Mouse (Mus musculus): ENCODE data around the gene Tmem19.

The Tmem19 gene

GRCm38 (mm10) chr10:115361840-115362622 lies at the start of gene Tmem19:
TSS of gene Tmem19 (minus strand) at chr10:115362501.
- peak; percentile 88 for DNase-seq (ENCODE audit: low read depth, low spot score)

DNA sequence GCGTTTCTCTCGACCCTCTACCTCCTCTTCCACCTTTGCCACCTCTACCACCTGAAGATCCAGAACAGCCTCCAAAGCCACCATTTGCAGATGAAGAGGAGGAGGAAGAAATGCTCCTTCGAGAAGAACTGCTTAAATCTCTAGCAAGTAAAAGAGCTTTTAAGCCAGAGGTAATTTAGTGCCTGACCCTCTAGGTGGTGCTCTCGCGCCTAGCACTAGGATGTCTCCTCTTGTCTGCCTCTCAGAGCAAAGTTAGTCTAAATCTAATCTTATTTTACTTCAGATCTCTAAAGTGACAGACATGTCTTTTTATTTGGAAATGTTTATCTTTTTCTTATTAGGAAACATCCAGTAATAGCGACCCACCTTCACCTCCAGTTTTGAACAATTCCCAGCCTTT lies 44.1 kb upstream of the Tmem19 start:
- DNase-seq (ENCODE audit: low read depth, low spot score), result peak; percentile 36

GRCm38 (mm10) chr10:115391896-115392295 lies 29.6 kb upstream of the Tmem19 start:
- no peak for DNase-seq (ENCODE audit: low read depth, low spot score)

DNA sequence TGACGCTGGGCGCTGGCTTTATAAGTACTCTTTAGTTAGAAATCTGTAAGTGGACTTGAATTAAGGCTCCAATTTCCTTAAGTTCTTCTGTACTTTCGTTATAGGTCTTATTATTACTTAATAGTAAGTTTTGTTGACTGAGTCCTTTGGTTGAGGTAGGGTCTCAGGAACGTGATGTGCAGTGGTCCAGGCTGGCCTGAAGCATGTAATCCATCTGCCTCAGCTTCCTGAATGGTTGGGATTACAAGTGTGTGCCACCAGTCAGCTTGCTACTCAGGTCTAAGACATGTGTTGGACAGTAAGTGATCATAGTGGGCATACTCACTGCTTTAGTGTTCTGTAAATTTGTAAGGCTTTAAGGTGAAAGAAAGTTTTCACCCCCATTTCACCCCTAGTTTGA lies 28.8 kb upstream of the Tmem19 start:
- DNase-seq (ENCODE audit: low read depth, low spot score), result no peak

GRCm38 (mm10) chr10:115387891-115388290 lies 25.6 kb upstream of the Tmem19 start:
- no peak for DNase-seq (ENCODE audit: low read depth, low spot score)

- DNase-seq (ENCODE audit: low read depth, low spot score), result no peak
Observed at GRCm38 (mm10) chr10:115385018-115386002, 23.0 kb upstream of the Tmem19 start.

DNA sequence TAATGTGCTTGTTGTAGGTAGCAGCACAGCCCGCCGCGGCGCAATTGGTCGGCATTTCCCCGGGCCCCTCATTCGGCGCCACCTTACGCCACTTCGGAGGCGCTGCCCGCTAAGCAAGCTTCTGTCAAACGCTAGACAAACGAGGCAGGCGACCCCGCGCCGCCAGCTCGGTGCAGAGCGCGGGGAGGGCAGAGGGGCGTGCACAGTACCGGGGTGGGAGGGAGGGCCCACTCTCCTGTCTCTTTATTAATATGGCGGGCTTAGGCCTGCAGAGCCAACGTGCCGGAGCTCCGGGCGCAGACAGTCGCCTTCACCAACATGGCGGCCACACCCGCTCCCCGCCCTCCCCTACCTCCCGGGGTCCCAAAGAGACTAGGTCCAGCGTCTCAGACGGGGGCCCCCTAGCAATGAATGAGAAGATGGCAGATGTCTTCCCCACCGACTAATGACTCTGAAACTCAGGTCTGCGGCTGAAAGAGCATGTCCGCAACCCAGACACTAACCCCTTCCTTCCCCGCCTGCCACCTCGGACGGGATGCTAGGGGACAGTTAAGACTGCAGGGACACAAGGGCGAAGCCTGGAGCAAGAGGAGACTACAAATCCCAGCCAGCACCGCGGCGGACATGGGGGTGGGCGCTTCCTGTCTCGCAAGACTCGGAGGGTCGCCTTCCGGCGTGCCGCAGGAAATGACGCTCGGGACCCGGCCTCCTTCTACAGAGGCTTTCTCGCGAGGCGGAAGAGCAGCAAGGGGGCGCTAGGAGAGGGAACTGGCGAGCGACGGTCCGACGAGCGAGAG lies 22.1 kb upstream of the Tmem19 start, which contains the start of the genes Thap2 and Zfc3h1:
Gene Thap2, minus strand, starts transcription at position 223 of the 797 bp plus-strand sequence.
Gene Zfc3h1, plus strand, starts transcription at position 739 of the 797 bp plus-strand sequence.
- DNase-seq (ENCODE audit: low read depth, low spot score), result peak; percentile 98

DNA sequence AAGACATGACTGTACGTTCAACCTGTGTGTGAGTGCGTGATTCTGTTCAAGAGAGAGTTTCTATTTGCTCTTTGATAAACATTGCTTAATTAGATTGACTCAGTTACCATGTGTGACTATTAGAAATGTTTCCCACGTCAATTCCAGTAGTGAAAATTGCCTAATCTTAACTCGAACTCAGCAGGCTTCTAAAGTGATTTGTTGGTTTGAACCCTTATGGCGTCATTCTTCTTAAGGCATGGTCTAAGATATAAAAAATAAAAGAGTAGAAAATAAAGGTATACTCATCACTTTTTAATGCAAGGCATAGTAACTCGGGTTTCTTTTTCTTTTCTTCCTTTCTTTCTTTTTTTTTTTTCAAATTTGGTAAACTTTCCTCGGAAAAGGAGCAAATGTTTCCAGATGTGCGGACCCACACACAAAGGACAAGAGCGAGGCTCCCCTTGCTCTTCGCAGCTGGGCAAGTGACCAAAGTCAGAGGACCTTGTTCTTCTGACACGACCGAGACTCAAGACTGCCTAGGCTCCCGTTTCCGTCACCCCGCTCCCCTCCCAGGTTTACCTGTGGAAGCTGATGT lies 21.4 kb upstream of the Tmem19 start:
- DNase-seq (ENCODE audit: low read depth, low spot score), result no peak

GRCm38 (mm10) chr10:115382846-115383643 lies 20.7 kb upstream of the Tmem19 start:
- DNase-seq (ENCODE audit: low read depth, low spot score), result peak; percentile 10

DNA sequence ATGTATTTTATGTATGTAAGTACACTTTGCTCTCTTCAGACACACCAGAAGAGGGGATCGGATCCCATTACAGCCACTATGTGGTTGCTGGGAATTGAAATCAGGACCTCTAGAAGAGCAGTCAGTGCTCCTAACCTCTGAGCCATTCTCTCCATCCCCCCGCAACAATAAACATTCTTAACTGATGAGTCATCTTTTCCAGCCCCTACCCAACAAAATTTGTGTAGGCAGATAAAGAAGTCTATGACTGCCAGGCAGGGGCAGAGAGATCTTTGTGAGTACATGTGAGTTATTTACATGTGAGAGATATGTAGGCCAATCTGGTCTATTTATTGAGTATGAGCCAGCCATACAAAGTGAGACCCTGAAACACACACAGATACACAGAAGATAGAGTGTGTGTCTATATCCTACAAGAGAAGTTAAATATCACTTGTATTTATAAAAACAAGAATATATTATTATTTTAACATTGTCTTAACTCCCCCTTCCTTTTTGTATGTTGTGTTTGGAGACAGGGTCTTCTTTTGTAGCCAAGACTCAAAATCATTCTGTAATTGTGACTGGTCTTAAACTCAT lies 19.3 kb upstream of the Tmem19 start:
- no peak for DNase-seq (ENCODE audit: low read depth, low spot score)

DNA sequence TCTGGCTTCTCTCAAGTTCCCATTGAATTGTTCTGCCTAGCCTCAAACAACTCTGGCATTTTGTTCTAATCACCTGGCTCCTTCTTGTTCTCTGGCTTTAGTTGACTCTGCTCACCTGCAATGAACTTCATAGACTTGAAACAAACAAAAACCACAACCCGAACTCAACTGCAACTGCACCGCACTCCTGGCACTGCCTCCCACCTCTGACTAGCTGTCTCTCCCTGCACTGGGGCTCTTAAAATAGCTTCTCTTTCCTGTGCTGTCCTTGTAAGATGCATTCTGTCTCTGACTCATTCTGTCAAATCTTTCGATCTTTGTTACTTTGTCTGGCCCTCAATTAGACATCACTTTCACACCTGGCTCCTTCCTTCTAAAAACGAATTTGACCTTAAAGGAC lies 850 bp upstream of the Tmem19 start:
- no peak for DNase-seq (ENCODE audit: low read depth, low spot score)

DNA sequence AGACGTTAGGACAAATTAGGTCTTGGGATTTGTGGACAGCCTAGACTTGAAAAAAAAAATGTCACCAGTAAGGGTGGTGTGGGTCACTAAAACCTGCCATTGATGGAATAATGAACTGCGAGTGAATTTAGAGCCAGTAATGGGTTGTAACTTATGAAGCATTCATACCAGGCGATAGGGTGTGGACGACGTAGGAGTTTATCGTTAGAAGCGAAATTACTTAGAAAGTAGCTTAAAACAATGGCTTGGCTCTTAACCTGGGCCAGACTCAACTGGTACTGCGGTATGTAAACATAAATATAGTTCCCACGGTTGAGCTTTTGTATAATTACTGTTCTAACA lies 293 bp upstream of the Tmem19 start:
- DNase-seq (ENCODE audit: low read depth, low spot score), result no peak

DNA sequence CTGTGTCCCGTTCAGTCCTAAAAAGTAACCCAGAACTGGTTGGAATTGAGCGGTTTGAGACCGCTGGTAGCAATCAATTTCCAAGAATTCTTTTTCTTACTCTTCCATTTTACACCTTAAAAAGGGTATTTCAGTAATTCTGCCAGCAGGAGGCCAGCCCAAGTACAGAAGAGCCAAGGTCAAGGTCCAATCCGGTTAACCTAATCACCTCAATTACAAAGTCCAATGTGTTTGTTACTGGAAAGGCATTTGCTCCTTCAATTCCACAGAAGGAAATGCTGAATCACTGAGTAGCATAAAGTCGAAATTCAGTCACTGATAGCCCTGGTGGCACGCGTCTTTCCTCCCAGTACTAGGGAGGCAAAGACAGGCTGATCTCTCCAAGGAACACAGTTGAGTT lies 3.2 kb downstream of the Tmem19 start:
- no peak for DNase-seq (ENCODE audit: low read depth, low spot score)

DNA sequence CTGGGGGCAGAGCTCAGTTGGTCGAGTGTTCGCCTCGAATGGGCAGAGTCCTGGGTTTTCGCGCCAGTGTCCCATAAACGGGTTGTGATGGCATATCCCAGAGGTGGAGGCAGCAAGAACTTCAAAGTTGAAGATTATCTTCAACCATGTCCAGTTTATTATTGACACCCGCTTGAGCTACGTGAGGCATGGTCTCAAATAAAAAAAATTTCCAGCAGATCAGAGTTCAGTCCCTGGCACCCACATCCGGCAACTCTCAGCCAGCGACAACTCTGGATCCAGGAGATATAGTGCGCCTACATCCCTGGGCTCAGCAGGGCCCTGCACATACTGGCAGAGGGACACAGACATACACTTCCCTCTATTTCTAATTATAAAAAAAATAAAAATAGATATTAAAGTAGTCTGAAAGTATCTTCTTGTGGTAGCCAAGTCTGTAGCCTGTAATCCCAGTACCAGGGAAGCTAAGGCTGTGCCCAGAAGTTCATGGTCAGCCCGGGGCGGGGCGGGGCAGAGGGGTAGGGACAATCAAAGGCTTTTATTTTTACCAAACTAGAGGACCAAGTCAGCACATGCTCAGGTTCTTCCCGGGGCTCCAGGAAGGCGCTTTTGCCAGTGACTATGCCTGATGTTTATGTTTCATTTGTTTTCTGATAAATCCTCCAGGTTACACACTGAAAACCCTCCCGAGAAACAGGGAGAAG lies 3.9 kb downstream of the Tmem19 start:
- DNase-seq (ENCODE audit: low read depth, low spot score), result no peak

DNA sequence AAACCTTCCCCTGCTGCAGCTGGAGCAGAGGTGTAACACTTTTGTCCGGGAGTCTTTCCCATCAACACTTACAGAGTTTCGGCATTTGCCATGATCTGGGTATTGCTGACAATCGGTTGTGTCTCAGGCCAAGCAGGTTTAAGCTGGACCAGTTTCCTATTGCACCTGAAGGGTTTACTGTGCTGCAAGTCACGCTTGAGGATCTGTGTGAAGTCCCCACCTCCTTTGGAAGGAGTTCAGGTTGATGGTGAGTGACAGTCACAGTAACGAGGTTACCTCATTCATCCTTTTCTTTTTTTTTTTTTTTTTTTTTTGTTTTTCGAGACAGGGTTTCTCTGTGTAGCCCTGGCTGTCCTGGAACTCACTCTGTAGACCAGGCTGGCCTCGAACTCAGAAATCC lies 6.2 kb downstream of the Tmem19 start:
- no peak for DNase-seq (ENCODE audit: low read depth, low spot score)

GRCm38 (mm10) chr10:115355016-115355415 lies 7.3 kb downstream of the Tmem19 start:
- DNase-seq (ENCODE audit: low read depth, low spot score), result no peak

- no peak for DNase-seq (ENCODE audit: low read depth, low spot score)
Observed at GRCm38 (mm10) chr10:115354553-115354952, 7.7 kb downstream of the Tmem19 start.

DNA sequence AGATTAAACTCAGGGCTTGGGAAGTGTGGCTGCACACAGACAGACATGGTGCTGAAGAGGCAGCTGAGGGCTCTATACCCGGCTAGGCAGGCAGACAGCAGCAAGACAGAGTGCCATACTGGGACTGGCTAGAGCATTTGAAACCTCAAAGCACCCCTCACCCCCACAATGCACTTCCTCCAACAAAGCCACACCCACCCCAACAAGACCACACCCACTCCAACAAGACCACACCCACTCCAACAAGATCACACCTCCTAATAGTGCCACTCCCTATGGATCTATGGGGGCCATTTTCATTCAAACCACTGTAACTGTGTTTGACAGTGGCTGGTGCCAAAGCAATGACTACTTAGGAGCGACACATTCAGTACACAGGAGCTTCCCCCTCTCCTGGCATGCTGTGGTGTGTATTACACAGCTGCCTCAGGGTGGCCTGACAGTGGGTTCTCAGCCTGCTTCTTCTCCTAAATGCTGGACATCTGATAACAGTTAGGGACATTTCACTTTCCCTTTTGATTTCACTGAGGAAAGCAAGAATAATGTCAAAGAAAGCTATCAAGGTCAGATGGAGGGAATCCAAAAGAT lies 11.4 kb downstream of the Tmem19 start:
- DNase-seq (ENCODE audit: low read depth, low spot score), result no peak

DNA sequence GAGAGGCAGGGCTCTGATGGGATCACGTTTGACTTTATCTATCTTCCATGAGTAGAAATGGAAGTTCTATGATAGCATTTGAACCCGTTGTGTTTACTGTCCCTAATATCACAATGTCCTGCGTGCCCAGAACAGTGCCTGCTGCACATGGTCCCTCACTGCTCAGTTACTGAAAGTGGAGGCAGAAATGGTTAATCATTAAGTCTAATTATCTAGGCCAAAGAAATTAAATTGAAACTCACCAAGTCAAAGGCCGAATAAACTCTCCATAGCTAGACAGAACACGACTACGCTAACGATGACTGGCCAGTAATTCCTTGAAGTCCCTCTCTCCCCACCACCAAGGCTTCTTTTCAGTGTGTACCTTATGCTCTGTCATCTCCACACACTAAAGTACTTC lies 12.8 kb downstream of the Tmem19 start:
- no peak for DNase-seq (ENCODE audit: low read depth, low spot score)

All from brain, embryonic 18.5 days (tissue).